Mouse (Mus musculus): ENCODE results near the gene Map1lc3b.

DNA sequence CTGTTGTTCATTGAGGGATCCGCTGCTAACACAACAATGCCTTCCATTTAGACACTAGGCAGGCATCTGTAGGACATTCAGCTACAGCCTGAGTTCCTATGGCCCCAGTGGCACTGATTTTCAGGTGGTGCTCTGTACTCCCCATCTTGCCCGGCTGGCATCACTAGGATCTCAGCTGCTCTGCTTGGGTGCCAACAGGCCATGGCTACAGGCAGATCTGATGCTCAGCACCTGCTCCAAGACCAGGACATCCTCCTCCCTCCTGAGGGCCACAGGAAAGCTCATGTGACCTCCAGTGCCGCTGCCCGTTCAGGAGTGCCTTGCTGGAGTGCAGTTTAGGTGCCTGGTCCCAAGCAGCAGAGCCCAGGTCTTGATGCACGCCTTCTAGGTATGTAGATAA lies 42.2 kb downstream of the Map1lc3b start:
- TF ChIP-seq MAX (IDR thresholded peaks at IDR 0.05; ENCODE audit: low read length): no peak
- no peak for TF ChIP-seq CTCF (IDR thresholded peaks at IDR 0.05 in 2 of 3, conservative IDR thresholded peaks at IDR 0.05 in 1 of 3; ENCODE audit: control insufficient read depth in 1 of 3, insufficient read depth in 1 of 3, low read depth in 2 of 3, low read length in 3 of 3, poor library complexity in 1 of 3, severe bottlenecking in 1 of 3)
- TF ChIP-seq EP300 (IDR thresholded peaks at IDR 0.05; ENCODE audit: low read depth in 1 of 2, low read length in 2 of 2): no peak
- no peak for TF ChIP-seq GATA1 (IDR thresholded peaks at IDR 0.05; ENCODE audit: low read depth, low read length)
- no peak for TF ChIP-seq ELF1 (IDR thresholded peaks at IDR 0.05; ENCODE audit: low read depth, low read length)
- no peak for TF ChIP-seq RCOR1 (IDR thresholded peaks at IDR 0.05; ENCODE audit: low read depth, low read length)
- no peak for TF ChIP-seq ZNF384 (IDR thresholded peaks at IDR 0.05; ENCODE audit: low read depth, low read length)
- no peak for TF ChIP-seq GABPA (IDR thresholded peaks at IDR 0.05; ENCODE audit: low read depth, low read length)
- TF ChIP-seq USF1 (IDR thresholded peaks at IDR 0.05; ENCODE audit: low read depth, low read length): no peak
- no peak for TF ChIP-seq CHD2 (IDR thresholded peaks at IDR 0.05; ENCODE audit: low read length)
- no peak for TF ChIP-seq MAFK (IDR thresholded peaks at IDR 0.05; ENCODE audit: borderline replicate concordance, low read depth, low read length)
